Mouse (Mus musculus): ENCODE measurements around the gene Stk39. TPM values are rescaled to one million over a fixed set of nuclear protein-coding genes. Genes with fewer than 3 reads are reported as not detected.

Stk39 gene
- polyA plus RNA-seq, 1 experiment from 2014 or later, result 11.8 TPM

GRCm38 (mm10) chr2:68270836-68271235 lies 201.2 kb downstream of the Stk39 start:
- Histone ChIP-seq H3K27ac (ENCODE audit: low read length) (no peak overlapping the region), H3K36me3 (ENCODE audit: insufficient read depth, low read length) (no peaks in the 10 kb centered on the region), H3K9me3 (ENCODE audit: low read length) (no peaks in the 10 kb centered on the region), H3K9ac (replicated peaks; ENCODE audit: low read depth) (no peak overlapping the region), H3K4me3 (ENCODE audit: low read depth, low read length) (no peak overlapping the region), H3K4me1 (ENCODE audit: insufficient read depth, low read depth, low read length) (no peaks in the 10 kb centered on the region), H3K4me2 (replicated peaks; ENCODE audit: low read depth, low read length) (no peak overlapping the region), H3K27me3 (replicated peaks; ENCODE audit: insufficient read depth, low read length) (no peaks in the 10 kb centered on the region)
- WGBS, result 83% methylated on average over 6 of the region's 6 CpGs
- TF ChIP-seq EP300 (IDR thresholded peaks at IDR 0.05), result no peak
- TF ChIP-seq CTCF (IDR thresholded peaks at IDR 0.05), result no peak
- ATAC-seq (no peak), DNase-seq (ENCODE audit: low spot score) (no peak)

- Histone ChIP-seq H3K4me1 (ENCODE audit: insufficient read depth, low read depth, low read length) (no peaks in the 10 kb centered on the region), H3K4me3 (ENCODE audit: low read depth, low read length) (no peak overlapping the region), H3K27ac (ENCODE audit: low read length) (no peak overlapping the region), H3K9ac (replicated peaks; ENCODE audit: low read depth) (no peak overlapping the region), H3K9me3 (ENCODE audit: low read length) (no peaks in the 10 kb centered on the region), H3K36me3 (ENCODE audit: insufficient read depth, low read length) (no peaks in the 10 kb centered on the region), H3K27me3 (replicated peaks; ENCODE audit: insufficient read depth, low read length) (no peaks in the 10 kb centered on the region), H3K4me2 (replicated peaks; ENCODE audit: low read depth, low read length) (no peak overlapping the region)
- DNase-seq (ENCODE audit: low spot score) (no peak), ATAC-seq (no peak)
- WGBS, result 85% methylated on average over 4 of the region's 4 CpGs
- no peak for TF ChIP-seq EP300 (IDR thresholded peaks at IDR 0.05)
- no peak for TF ChIP-seq CTCF (IDR thresholded peaks at IDR 0.05)
Observed at GRCm38 (mm10) chr2:68269646-68270045, 202.4 kb downstream of the Stk39 start.

GRCm38 (mm10) chr2:68264826-68265225 lies 207.2 kb downstream of the Stk39 start:
- Histone ChIP-seq H3K27me3 (replicated peaks; ENCODE audit: insufficient read depth, low read length) (no peaks in the 10 kb centered on the region), H3K9me3 (ENCODE audit: low read length) (no peaks in the 10 kb centered on the region), H3K36me3 (ENCODE audit: insufficient read depth, low read length) (no peaks in the 10 kb centered on the region), H3K4me1 (ENCODE audit: insufficient read depth, low read depth, low read length) (no peaks in the 10 kb centered on the region), H3K27ac (ENCODE audit: low read length) (no peak overlapping the region), H3K9ac (replicated peaks; ENCODE audit: low read depth) (no peak overlapping the region), H3K4me3 (ENCODE audit: low read depth, low read length) (no peak overlapping the region), H3K4me2 (replicated peaks; ENCODE audit: low read depth, low read length) (no peak overlapping the region)
- no peak for ATAC-seq
- 71% methylated on average over 5 of the region's 5 CpGs for WGBS
- no peak for TF ChIP-seq CTCF (IDR thresholded peaks at IDR 0.05)
- no peak for TF ChIP-seq EP300 (IDR thresholded peaks at IDR 0.05)
- DNase-seq (ENCODE audit: low spot score), result no peak

- Histone ChIP-seq H3K27ac (ENCODE audit: low read length) (no peak overlapping the region), H3K4me2 (replicated peaks; ENCODE audit: low read depth, low read length) (no peak overlapping the region), H3K36me3 (ENCODE audit: insufficient read depth, low read length) (no peaks in the 10 kb centered on the region), H3K27me3 (replicated peaks; ENCODE audit: insufficient read depth, low read length) (no peaks in the 10 kb centered on the region), H3K9ac (replicated peaks; ENCODE audit: low read depth) (no peak overlapping the region), H3K9me3 (ENCODE audit: low read length) (no peaks in the 10 kb centered on the region), H3K4me3 (ENCODE audit: low read depth, low read length) (no peak overlapping the region), H3K4me1 (ENCODE audit: insufficient read depth, low read depth, low read length) (no peaks in the 10 kb centered on the region)
- 98% methylated on average over 2 of the region's 2 CpGs for WGBS
- ATAC-seq (no peak), DNase-seq (ENCODE audit: low spot score) (no peak)
- TF ChIP-seq EP300 (IDR thresholded peaks at IDR 0.05) (no peak), CTCF (IDR thresholded peaks at IDR 0.05) (no peak)
Observed at GRCm38 (mm10) chr2:68260911-68261310, 211.2 kb downstream of the Stk39 start.

GRCm38 (mm10) chr2:68257571-68257970 lies 214.5 kb downstream of the Stk39 start:
- no peak for DNase-seq (ENCODE audit: low spot score)
- no peak overlapping the region for H3K4me3 ChIP-seq (ENCODE audit: low read depth, low read length)
- TF ChIP-seq CTCF (IDR thresholded peaks at IDR 0.05) (no peak), EP300 (IDR thresholded peaks at IDR 0.05) (no peak)
- H3K4me1 ChIP-seq (ENCODE audit: insufficient read depth, low read depth, low read length), result no peaks in the 10 kb centered on the region
- ATAC-seq, result no peak
- no peak overlapping the region for H3K27ac ChIP-seq (ENCODE audit: low read length)
- no peaks in the 10 kb centered on the region for H3K9me3 ChIP-seq (ENCODE audit: low read length)
- no peak overlapping the region for H3K4me2 ChIP-seq (replicated peaks; ENCODE audit: low read depth, low read length)
- no peaks in the 10 kb centered on the region for H3K36me3 ChIP-seq (ENCODE audit: insufficient read depth, low read length)
- no peak overlapping the region for H3K9ac ChIP-seq (replicated peaks; ENCODE audit: low read depth)
- WGBS, result 60% methylated on average over 6 of the region's 6 CpGs
- no peaks in the 10 kb centered on the region for H3K27me3 ChIP-seq (replicated peaks; ENCODE audit: insufficient read depth, low read length)

- no peaks in the 10 kb centered on the region for H3K9me3 ChIP-seq (ENCODE audit: low read length)
- no peak overlapping the region for H3K9ac ChIP-seq (replicated peaks; ENCODE audit: low read depth)
- H3K4me2 ChIP-seq (replicated peaks; ENCODE audit: low read depth, low read length), result no peak overlapping the region
- ATAC-seq (no peak), DNase-seq (ENCODE audit: low spot score) (no peak)
- TF ChIP-seq EP300 (IDR thresholded peaks at IDR 0.05) (no peak), CTCF (IDR thresholded peaks at IDR 0.05) (no peak)
- no peaks in the 10 kb centered on the region for H3K27me3 ChIP-seq (replicated peaks; ENCODE audit: insufficient read depth, low read length)
- H3K4me3 ChIP-seq (ENCODE audit: low read depth, low read length), result no peak overlapping the region
- H3K36me3 ChIP-seq (ENCODE audit: insufficient read depth, low read length), result no peaks in the 10 kb centered on the region
- H3K4me1 ChIP-seq (ENCODE audit: insufficient read depth, low read depth, low read length), result no peaks in the 10 kb centered on the region
- no peak overlapping the region for H3K27ac ChIP-seq (ENCODE audit: low read length)
- WGBS, result 87% methylated on average over 8 of the region's 8 CpGs
Observed at GRCm38 (mm10) chr2:68256472-68256871, 215.6 kb downstream of the Stk39 start.

- Histone ChIP-seq H3K4me1 (ENCODE audit: insufficient read depth, low read depth, low read length) (no peaks in the 10 kb centered on the region), H3K9ac (replicated peaks; ENCODE audit: low read depth) (no peak overlapping the region), H3K4me3 (ENCODE audit: low read depth, low read length) (no peak overlapping the region), H3K27me3 (replicated peaks; ENCODE audit: insufficient read depth, low read length) (no peaks in the 10 kb centered on the region), H3K4me2 (replicated peaks; ENCODE audit: low read depth, low read length) (no peak overlapping the region), H3K9me3 (ENCODE audit: low read length) (no peaks in the 10 kb centered on the region), H3K36me3 (ENCODE audit: insufficient read depth, low read length) (no peaks in the 10 kb centered on the region), H3K27ac (ENCODE audit: low read length) (no peak overlapping the region)
- ATAC-seq (no peak), DNase-seq (ENCODE audit: low spot score) (no peak)
- 52% methylated on average over 4 of the region's 4 CpGs for WGBS
- TF ChIP-seq CTCF (IDR thresholded peaks at IDR 0.05) (no peak), EP300 (IDR thresholded peaks at IDR 0.05) (no peak)
Observed at GRCm38 (mm10) chr2:68254756-68255155, 217.3 kb downstream of the Stk39 start.

Measured in lung, postnatal 0 days (tissue).